Mouse (Mus musculus) cerebellum, adult 2 months (tissue): ENCODE measurements around the gene Zbed5. TPM values are rescaled to one million over a fixed set of nuclear protein-coding genes. Genes with fewer than 3 reads are reported as not detected.
"Not testable (repeated sequence)": the region's sequence is repeated elsewhere in the genome, so short reads cannot be mapped to it uniquely, and the experiment has no call there.

Source experiments
- DNase-seq, 2 experiments: peaks; one replicate each; pipeline ENCODE4 v3.0.0; 2021
- H3K27ac ChIP-seq: fragments of 200-500 bp; 2 replicates; pipeline ENCODE4 v1.5.1; 2012; ENCODE audit warnings: low read length, control low read depth, inconsistent platforms; ENCODE audit not compliant: insufficient read depth
- H3K27me3 ChIP-seq: fragments of 200-500 bp; 2 replicates; pipeline ENCODE4 v1.6.1; 2012; ENCODE audit warnings: inconsistent platforms, mild to moderate bottlenecking, low read length, moderate library complexity; ENCODE audit not compliant: control insufficient read depth, insufficient read depth
- H3K4me1 ChIP-seq: fragments of 200-500 bp; 2 replicates; pipeline ENCODE4 v1.6.1; 2011; ENCODE audit warnings: low read length; ENCODE audit not compliant: control insufficient read depth, insufficient read depth
- H3K4me3 ChIP-seq: fragments of 200-500 bp; replicated peaks from 2 replicates; pipeline ENCODE3; 2011; ENCODE audit warnings: mild to moderate bottlenecking, low read depth, low read length, control low read depth; ENCODE audit not compliant: insufficient read depth
- CTCF ChIP-seq: fragments of 200-500 bp; IDR thresholded peaks from 2 replicates; pipeline ENCODE4 v1.5.1; 2011; ENCODE audit warnings: low read depth, mild to moderate bottlenecking, control low read depth, low read length, moderate library complexity, borderline replicate concordance; ENCODE audit not compliant: insufficient read depth
- POLR2A ChIP-seq: fragments of 200-500 bp; IDR thresholded peaks from 2 replicates; pipeline ENCODE4 v1.6.1; 2011; ENCODE audit warnings: low read length, control low read depth, borderline replicate concordance; ENCODE audit not compliant: insufficient read depth
- WGBS: fragments of 180-500 bp; shearing (Covaris S2); methylation state at CpG from one replicate; pipeline ENCODE4 v1.1.7; 2018; 5-methylcytosine and 5-hydroxymethylcytosine counted together
- polyA plus RNA-seq: library from polyadenylated mRNA; depleted of rRNA; stranded (reverse); fragments of >200 nt; gene quantifications from 2 replicates; pipeline ENCODE4 v1.2.3, GENCODE M21; 2012

The Zbed5 gene
- polyA plus RNA-seq, 1 experiment, result 3.9 TPM

GRCm38 (mm10) chr5:129886271-129886670, 9.3 kb upstream of the Zbed5 start:
- H3K27ac ChIP-seq, result no peak overlapping the region
- no peak for DNase-seq
- TF ChIP-seq POLR2A, result no peak
- no peak for TF ChIP-seq CTCF
- H3K4me3 ChIP-seq, result peak overlapping the region; percentile 98
- WGBS, result 19% methylated on average over 10 of the region's 10 CpGs
- H3K4me1 ChIP-seq, result no peaks in the 10 kb centered on the region
- no peaks in the 10 kb centered on the region for H3K27me3 ChIP-seq

- Histone ChIP-seq H3K4me1 (no peaks in the 10 kb centered on the region), H3K4me3 (peak within 1 kb of the TSS; percentile 98), H3K27me3 (no peaks in the 10 kb centered on the region), H3K27ac (peak within 1 kb of the TSS; percentile 75)
- WGBS, result under 1% methylated on average over 46 of the region's 46 CpGs
- DNase-seq, result peak; percentile 96 to 98
- TF ChIP-seq POLR2A, result peak; percentile 92; the same call in 1 of the 2 replicates
- TF ChIP-seq CTCF, result no peak
Observed at GRCm38 (mm10) chr5:129886911-129887636, 8.4 kb upstream of the Zbed5 start, which contains the start of gene Chchd2. Gene Chchd2 (minus strand): TSS chr5:129887470.

DNA sequence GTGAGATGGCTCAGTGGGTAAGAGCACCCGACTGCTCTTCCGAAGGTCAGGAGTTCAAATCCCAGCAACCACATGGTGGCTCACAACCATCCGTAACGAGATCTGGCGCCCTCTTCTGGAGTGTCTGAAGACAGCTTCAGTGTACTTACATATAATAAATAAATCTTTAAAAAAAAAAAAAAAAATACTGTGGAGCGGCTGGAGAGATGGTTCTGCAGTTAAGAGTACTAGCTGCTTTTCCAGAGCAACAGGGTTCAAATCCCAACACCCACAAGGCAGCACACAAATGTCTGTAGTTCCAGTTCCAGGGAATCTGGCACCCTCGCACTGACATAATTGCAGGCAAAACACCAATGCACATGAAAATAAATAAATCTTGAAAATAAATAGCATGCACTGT, 5.1 kb upstream of the Zbed5 start:
- H3K27ac ChIP-seq, H3K27me3 ChIP-seq: not testable (repeated sequence)
- WGBS, result 60% methylated on average over 7 of the region's 7 CpGs

DNA sequence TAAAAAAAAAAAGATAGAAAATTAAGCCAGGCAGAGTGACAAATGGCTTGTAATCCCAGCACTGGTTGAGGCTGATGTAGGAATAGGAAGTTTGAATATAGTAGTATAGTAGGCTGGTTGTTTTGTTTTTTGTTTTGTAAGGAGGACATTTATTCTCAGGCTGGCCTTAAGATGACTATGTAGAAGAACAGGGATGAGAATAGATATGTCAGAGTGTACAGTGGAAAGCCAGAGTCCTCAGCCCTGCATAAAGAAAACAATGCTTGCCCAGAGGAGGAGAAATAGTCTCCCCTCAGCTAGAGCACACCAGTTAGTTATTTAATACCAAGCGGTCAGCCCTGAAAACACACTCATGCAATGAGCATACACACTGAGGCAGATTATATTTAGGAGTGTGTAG, 2.9 kb downstream of the Zbed5 start, which contains the start of gene Phkg1:
TSS of gene Phkg1 (minus strand) at position 101 of the 400 bp plus-strand sequence.
- 93% methylated on average over 1 of the region's 1 CpGs for WGBS
- Histone ChIP-seq H3K4me3 (no peak within 1 kb of the TSS), H3K4me1 (no peaks in the 10 kb centered on the region), H3K27me3 (no peaks in the 10 kb centered on the region), H3K27ac (no peak within 1 kb of the TSS)
- TF ChIP-seq CTCF (no peak), POLR2A (no peak)
- DNase-seq, result no peak

More for the DNA sequence above, 5.1 kb upstream of the Zbed5 start:
- not testable (repeated sequence) for DNase-seq, H3K4me1 ChIP-seq, H3K4me3 ChIP-seq

DNA sequence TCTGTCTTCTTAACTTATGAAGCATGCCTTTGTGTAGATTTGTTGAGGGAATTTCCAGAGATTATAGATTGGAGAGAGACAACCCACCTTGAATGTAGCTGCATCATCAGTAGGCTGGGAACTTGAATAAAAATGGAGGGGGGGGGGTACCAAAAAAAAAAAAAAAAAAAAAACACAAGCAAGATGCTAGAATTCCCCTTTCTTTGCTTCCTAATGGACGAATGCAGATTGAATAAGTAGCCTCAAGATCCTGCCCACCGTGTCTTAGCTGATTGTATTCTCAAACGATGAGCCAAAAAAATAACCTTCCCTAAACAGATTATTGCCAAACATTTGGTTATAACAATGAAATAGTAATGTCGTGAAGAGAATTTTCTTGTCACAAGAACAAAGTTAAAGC, 12.3 kb downstream of the Zbed5 start:
- no peak for TF ChIP-seq CTCF
- no peak for TF ChIP-seq POLR2A
- DNase-seq, result no peak
- no peak overlapping the region for H3K4me3 ChIP-seq
- H3K27ac ChIP-seq, result no peak overlapping the region
- no peaks in the 10 kb centered on the region for H3K4me1 ChIP-seq
- 25% methylated on average over 4 of the region's 4 CpGs for WGBS
- no peaks in the 10 kb centered on the region for H3K27me3 ChIP-seq

- Histone ChIP-seq H3K27me3 (no peaks in the 10 kb centered on the region), H3K4me3 (peak within 1 kb of the TSS; percentile 83), H3K4me1 (no peaks in the 10 kb centered on the region), H3K27ac (peak within 1 kb of the TSS; percentile 87)
- WGBS, result under 1% methylated on average over 63 of the region's 63 CpGs
- peak; percentile 79; the same call in 1 of the 2 replicates for TF ChIP-seq POLR2A
- TF ChIP-seq CTCF, result no peak
- peak; percentile 88 to 90 for DNase-seq
Observed at GRCm38 (mm10) chr5:129908242-129908965, 12.9 kb downstream of the Zbed5 start, which contains the start of gene Nupr1l. Gene Nupr1l (plus strand): TSS chr5:129908540.

DNA sequence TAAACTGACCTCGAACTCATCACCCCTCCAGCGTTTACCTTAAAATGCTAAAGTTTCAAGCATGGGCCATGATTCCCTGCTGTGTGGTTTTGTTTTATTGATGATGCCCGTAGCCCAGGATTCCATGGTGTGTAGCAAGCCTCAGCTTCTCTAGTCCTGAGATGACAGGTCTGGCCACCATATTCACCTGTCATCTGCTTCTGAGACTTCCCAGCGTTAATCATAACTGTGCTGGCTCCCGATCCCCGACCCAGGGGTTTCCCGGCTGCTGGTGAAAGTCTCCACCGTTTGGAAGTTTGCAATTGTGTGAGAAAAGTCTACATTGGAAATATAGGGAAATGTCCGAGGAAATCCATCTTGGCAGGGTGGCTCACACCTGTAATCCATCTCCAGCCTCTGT, 13.6 kb downstream of the Zbed5 start:
- 57% methylated on average over 9 of the region's 9 CpGs for WGBS
- Histone ChIP-seq H3K27me3 (no peaks in the 10 kb centered on the region), H3K4me1 (no peaks in the 10 kb centered on the region), H3K27ac (no peak overlapping the region), H3K4me3 (peak overlapping the region; percentile 83)
- TF ChIP-seq CTCF, result no peak
- TF ChIP-seq POLR2A, result no peak
- DNase-seq, result no peak

DNA sequence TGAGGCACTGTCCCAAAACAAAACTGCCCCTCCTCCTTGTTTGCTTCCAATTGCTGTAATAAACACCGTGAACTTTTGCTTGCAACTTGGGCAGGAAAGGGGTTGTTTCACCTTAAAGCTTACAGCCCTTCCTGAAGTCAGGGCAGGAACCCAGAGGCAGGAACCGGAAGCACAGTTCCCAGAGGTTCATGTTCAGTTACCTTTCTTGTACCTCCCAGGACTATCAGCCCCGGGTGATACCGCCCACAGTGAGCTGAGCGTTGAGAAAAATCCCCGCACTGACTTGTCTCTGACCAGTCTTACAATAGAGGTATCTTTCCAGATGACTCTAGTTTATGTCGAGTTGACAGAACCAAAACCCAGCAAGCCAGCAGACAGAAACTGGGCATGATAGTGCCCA, 14.1 kb downstream of the Zbed5 start:
- 74% methylated on average over 7 of the region's 7 CpGs for WGBS
- H3K4me3 ChIP-seq, result no peak overlapping the region
- no peaks in the 10 kb centered on the region for H3K27me3 ChIP-seq
- H3K27ac ChIP-seq, result no peak overlapping the region
- no peak for DNase-seq
- no peaks in the 10 kb centered on the region for H3K4me1 ChIP-seq
- no peak for TF ChIP-seq POLR2A
